Mouse (Mus musculus): ENCODE data around the gene Trf.
A peak's percentile ranks its signal among the peaks of the same experiment; 100 is the strongest.

Trf gene

DNA sequence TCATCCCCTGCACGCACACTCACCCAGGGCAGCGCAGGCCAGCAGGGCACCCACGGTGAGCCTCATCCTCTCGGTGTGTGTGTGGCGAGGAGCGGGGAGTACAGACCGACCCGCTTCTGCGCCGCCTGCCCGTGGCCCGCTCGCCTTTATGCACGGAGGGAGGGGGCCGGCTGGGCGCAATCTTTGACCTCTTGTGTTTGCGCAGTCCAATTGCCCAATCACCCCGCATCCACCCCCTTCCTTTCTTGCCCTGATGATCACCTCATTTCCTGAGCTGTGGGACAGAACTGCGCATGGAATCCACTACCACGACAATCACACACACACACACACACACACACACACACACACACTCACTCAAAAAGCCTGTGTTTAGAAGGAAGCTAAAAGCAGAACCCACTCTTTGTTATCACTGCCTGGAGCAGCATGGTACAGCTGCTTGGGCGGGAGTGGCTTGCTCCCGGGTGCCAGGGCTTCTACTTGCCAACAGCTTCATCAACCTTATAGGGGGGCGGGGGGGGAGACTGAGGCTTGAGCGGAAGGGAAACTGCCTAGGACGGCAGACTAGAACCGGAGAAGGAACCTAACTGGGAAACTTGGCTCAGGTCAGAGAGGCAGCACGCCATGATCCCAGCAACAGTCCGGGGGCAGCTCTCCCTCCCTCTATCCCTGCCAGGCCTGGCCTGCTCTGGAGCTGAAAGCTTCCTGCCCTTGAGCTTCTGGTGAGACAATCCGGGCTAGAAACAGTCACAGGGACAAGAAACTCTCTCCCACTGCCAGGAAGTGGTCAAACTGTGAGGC, at the start of gene Trf, which contains the start of gene Gm20425:
Gene Trf, minus strand, starts transcription at position 294 of the 801 bp plus-strand sequence.
Gene Gm20425, minus strand, starts transcription at position 157 of the 801 bp plus-strand sequence.
- DNase-seq (ENCODE audit: low spot score): no peak

GRCm38 (mm10) chr9:103276876-103277275, 46.6 kb upstream of the Trf start:
- no peak for DNase-seq (ENCODE audit: low spot score)

GRCm38 (mm10) chr9:103275676-103276075, 45.4 kb upstream of the Trf start:
- DNase-seq (ENCODE audit: low spot score): no peak

- no peak for DNase-seq (ENCODE audit: low spot score)
These were observed 44.6 kb upstream of the Trf start for GRCm38 (mm10) chr9:103274819-103275218.

DNA sequence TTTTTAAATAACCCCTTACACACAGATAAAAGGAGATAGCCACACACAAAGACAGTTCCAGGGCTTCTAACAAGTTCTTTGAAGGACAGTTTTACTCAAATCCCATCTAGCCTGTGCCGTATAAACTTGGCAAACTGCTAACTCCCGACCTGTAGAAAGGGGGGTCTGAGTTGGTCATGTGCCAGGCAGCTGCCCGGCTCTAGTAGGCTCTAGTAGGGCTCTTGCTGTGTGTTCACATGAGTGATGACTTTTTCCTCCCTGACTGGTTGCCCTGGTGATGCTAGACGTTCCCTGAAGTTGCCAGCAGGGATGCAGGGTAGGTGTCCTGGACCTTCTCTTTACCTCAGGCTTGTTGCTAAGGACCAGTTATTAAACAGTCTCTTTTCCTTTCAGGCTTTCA, 40.9 kb upstream of the Trf start:
- no peak for DNase-seq (ENCODE audit: low spot score)

GRCm38 (mm10) chr9:103265778-103266177, 35.5 kb upstream of the Trf start:
- no peak for DNase-seq (ENCODE audit: low spot score)

- DNase-seq (ENCODE audit: low spot score): no peak
These were observed 22.7 kb upstream of the Trf start for GRCm38 (mm10) chr9:103252906-103253305.

GRCm38 (mm10) chr9:103248618-103249017, 18.4 kb upstream of the Trf start:
- no peak for DNase-seq (ENCODE audit: low spot score)

DNA sequence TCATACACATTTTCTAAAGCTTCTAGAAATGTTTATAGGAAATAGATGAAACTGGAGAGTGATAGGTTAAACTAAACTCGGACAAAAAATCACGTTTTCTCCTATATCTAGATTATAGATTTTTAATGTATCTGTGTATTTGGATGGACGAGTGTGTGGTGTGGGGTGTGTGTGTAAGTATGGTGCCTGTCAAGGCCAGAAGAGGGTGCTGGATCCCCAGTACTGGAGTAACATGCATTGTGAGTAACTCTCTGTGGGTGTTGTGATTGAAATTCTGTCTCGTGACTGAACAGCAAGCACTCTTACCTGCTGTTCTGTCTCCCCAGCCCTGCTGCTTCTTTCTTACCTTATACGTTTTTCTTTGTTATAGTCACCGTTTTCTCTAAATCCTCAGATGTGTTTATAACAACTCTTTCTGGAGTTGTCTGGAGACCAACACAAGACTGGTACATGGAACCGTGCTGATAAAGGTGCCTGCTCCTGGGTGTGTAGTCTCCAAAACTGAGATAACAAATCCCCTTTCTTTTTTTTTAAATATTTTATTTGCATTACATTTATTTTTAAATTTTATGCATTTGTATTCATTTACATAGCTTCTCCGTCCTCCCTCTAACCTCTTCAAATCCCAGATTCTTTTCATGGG, 16.4 kb upstream of the Trf start:
- no peak for DNase-seq (ENCODE audit: low spot score)

- DNase-seq (ENCODE audit: low spot score): no peak
These were observed 13.4 kb upstream of the Trf start for GRCm38 (mm10) chr9:103243640-103244039.

- no peak for DNase-seq (ENCODE audit: low spot score)
These were observed 11.0 kb upstream of the Trf start for GRCm38 (mm10) chr9:103241206-103241605.

- no peak for DNase-seq (ENCODE audit: low spot score)
These were observed 9.2 kb upstream of the Trf start for GRCm38 (mm10) chr9:103239471-103239870.

DNA sequence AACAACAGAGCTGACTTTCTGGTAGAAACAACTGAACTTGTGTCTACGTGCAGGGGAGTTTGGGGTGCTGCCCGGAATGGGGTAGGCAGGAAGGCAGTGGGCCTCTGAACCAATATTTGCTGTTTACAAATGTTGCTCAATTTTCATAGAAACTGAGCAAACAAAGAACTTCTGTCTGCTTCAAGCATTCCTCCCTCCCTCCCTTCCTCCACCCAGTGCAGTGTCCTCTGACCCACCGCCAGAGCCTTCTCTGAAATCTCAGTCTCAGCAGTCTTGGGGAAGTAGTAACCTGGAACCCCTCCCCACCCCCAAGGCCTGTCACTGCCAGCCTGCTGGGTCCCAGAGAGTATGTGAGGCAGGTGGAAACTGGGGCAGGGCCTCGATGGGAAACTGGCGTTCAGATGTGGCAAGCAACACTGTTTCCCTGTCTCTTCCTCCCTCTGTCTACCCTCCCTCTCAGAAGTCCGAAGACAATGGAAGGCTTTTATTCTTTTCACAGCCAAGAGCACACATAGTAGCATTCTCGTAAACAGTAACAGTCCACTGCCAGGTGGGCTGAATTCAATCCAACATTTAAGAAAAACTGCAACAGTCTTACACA, 4.4 kb upstream of the Trf start:
- DNase-seq (ENCODE audit: low spot score): peak; percentile 4

GRCm38 (mm10) chr9:103234059-103234458, 3.8 kb upstream of the Trf start:
- no peak for DNase-seq (ENCODE audit: low spot score)

GRCm38 (mm10) chr9:103233006-103233395, 2.8 kb upstream of the Trf start:
- DNase-seq (ENCODE audit: low spot score): no peak

DNA sequence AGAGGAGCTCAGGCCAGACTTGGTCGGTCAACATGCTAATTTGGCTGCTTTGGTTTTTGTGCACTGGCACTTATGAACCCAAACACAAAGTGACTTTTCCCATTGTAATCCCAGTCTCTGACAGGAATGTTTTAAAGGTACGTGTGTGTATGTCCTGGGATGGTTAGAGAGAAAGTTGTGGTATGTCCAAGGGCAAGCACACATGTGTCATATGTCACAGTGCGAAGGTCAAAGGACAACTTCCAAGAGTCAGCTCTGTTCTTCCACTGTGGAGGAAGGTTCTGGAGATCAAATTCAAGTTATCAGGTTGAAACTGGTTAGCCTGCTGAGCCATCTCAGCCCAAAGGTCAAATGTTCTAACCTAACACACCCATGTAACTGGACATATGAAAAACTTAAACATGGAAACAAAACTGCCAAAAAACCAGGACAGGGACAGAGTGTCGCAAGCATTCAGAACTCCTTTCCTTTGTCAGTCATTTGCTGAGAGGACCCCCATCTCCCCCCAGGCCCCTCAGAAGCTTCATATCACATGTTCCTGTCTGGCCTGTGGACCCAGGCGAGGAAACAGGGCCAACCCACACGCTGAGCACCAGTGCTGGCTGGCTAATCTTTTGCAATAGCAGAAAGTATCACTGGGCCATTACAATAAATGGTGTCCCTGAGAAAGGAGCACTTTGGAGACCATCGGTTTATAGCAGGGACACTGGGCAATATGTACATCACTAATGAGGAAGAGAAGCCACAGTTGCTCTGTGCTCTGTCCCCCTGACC, 2.2 kb upstream of the Trf start:
- DNase-seq (ENCODE audit: low spot score): no peak

- no peak for DNase-seq (ENCODE audit: low spot score)
These were observed 992 bp downstream of the Trf start for GRCm38 (mm10) chr9:103229037-103229867.

GRCm38 (mm10) chr9:103228370-103229003, 1.8 kb downstream of the Trf start:
- DNase-seq (ENCODE audit: low spot score): peak; percentile 8

DNA sequence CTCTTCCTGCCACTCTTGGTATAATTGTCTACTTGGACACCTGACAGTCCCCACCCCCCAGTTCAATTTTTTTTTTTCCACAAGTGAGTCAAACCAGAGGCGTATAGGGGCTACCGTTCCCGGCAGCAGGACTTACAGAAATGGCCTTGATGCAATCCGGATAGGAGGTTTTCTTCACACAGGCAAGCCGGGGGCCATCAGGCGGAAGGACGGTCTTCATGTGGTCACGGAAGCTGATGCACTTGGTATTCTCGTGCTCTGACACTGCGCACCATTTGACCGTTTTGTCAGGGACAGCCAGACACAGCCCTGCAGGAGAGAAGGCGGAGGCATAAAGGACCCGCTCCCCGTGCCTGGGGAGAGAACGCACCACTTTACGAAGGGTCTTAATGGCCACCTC, 2.5 kb downstream of the Trf start:
- no peak for DNase-seq (ENCODE audit: low spot score)

GRCm38 (mm10) chr9:103226806-103227205, 3.4 kb downstream of the Trf start:
- DNase-seq (ENCODE audit: low spot score): no peak

DNA sequence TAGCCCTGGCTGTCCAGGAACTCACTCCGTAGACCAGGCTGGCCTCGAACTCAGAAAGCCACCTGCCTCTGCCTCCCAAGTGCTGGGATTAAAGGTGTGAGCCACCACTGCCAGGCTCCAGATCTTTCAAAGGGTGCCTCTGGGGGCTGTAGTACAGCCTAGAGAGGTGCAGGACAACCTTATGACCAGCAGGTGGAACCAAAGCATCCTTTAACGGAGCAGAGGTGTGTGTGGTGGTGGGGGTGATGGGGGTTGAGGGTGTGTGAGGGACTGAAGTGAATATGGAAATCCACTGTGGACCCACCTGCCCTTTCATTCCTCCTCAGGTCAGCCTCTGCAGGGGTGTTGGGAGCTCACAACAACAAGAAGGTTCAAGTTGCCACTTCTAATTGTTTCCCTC, 4.8 kb downstream of the Trf start:
- peak; percentile 40 for DNase-seq (ENCODE audit: low spot score)

All from retina, embryonic 14.5 days (tissue).